Mouse (Mus musculus): ENCODE measurements around the gene Fam198b. TPM values are rescaled to one million over a fixed set of nuclear protein-coding genes. Genes with fewer than 3 reads are reported as not detected.

Gene Fam198b
- polyA plus RNA-seq (2016; fragmentation: Nextera tagmentation; extraction: Ambion mirVana): 61.4 and 61.8 TPM in 2 replicates

GRCm38 (mm10) chr3:79884305-79884704, at the start of gene Fam198b:
Fam198b (plus strand) TSS chr3:79884533.
- Histone ChIP-seq H3K4me3 (peak within 1 kb of the TSS; percentile 43), H3K36me3 (no peaks in the 10 kb centered on the region), H3K4me2 (peak within 1 kb of the TSS; percentile 65), H3K9me3 (replicated peaks) (no peaks in the 10 kb centered on the region), H3K9ac (peak within 1 kb of the TSS; percentile 73), H3K27me3 (replicated peaks) (no peaks in the 10 kb centered on the region), H3K27ac (ENCODE audit: poor library complexity, severe bottlenecking) (peak within 1 kb of the TSS; percentile 87), H3K4me1 (replicated peaks) (peaks cover 35% of the 10 kb centered on the region)
- 21% methylated on average over 5 of the region's 5 CpGs for WGBS
- no peak; the same call in 1 of the 2 replicates for ATAC-seq (ENCODE audit: insufficient number of reproducible peaks, low FRiP score)

DNA sequence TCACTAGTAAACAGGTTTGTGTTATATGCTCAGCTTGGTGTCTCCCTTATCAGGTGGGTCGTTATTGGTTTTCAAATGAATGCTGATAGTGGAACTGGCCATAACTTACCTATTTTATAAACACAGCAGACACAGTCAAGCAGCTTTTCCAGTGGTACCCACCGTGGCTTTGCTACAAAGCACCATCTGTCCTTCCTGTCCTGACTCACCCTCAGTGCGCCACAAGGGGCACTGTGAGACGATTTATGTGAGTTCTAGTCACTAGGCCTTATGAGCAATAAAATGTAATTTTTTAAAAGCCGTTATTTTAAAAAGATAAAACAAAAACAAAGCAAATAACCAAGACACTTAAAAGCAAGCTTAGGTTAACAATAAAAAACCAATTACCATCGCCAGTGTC, 45.6 kb upstream of the Fam198b start:
- no peak overlapping the region for H3K4me3 ChIP-seq
- WGBS: 61% methylated on average over 6 of the region's 6 CpGs
- no peak overlapping the region for H3K9ac ChIP-seq
- no peak overlapping the region for H3K4me2 ChIP-seq
- H3K36me3 ChIP-seq: peaks cover 33% of the 10 kb centered on the region
- H3K4me1 ChIP-seq (replicated peaks): peaks cover 5% of the 10 kb centered on the region; the same call in 1 of the 2 replicates
- no peaks in the 10 kb centered on the region for H3K27me3 ChIP-seq (replicated peaks)
- H3K27ac ChIP-seq (ENCODE audit: poor library complexity, severe bottlenecking): no peak overlapping the region
- no peaks in the 10 kb centered on the region for H3K9me3 ChIP-seq (replicated peaks)
- ATAC-seq (ENCODE audit: insufficient number of reproducible peaks, low FRiP score): no peak

DNA sequence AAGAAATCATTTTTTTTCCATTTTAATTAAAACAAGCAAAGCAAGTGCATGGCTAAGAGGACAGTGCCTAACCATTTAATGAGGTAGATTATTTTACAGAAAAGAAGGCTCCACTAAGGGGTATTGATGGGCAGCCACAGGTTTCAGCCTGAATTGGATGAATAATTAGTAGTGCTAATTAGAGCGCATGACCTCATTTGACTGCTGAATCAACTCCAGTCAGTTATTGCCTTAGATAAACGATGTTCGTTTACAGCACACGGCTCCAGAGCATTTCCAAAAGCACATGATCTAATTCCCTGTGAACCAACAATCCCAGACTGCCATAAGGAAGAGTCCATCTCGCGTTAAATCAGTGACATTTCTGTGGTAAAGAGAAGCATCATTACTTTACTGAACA, 42.9 kb upstream of the Fam198b start:
- Histone ChIP-seq H3K27ac (ENCODE audit: poor library complexity, severe bottlenecking) (no peak overlapping the region), H3K36me3 (peaks cover 19% of the 10 kb centered on the region), H3K4me3 (peak overlapping the region; percentile 71), H3K4me1 (replicated peaks) (peaks cover 5% of the 10 kb centered on the region; the same call in 1 of the 2 replicates), H3K4me2 (peak overlapping the region; percentile 73), H3K9ac (no peak overlapping the region), H3K9me3 (replicated peaks) (no peaks in the 10 kb centered on the region), H3K27me3 (replicated peaks) (no peaks in the 10 kb centered on the region)
- WGBS: 73% methylated on average over 6 of the region's 6 CpGs
- no peak for ATAC-seq (ENCODE audit: insufficient number of reproducible peaks, low FRiP score)

DNA sequence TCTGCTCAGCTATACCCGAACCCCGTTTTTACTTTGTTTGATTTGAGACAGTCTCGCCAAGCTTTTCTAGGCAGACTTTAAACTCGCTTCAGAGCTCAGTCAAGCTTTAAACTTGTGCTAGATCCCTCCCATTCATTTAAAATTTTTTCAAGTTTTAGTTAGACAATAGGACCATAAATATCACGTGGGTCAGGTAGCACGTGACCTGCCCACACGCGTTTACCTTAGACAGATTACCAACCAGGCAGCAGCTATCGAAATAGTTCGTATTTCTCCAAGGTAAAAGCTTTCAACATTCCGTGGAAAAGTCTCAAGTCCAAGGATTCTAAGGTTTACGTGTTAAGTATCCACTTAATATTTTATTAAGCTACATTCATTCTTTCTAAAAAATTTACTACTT, 42.2 kb upstream of the Fam198b start:
- H3K27ac ChIP-seq (ENCODE audit: poor library complexity, severe bottlenecking): peak overlapping the region; percentile 77
- H3K9ac ChIP-seq: peak overlapping the region; percentile 81; the same call in 1 of the 2 replicates
- peak overlapping the region; percentile 73 for H3K4me2 ChIP-seq
- H3K4me1 ChIP-seq (replicated peaks): peaks cover 5% of the 10 kb centered on the region; the same call in 1 of the 2 replicates
- WGBS: 9% methylated on average over 12 of the region's 12 CpGs
- H3K27me3 ChIP-seq (replicated peaks): no peaks in the 10 kb centered on the region
- peak; percentile 71; the same call in 1 of the 2 replicates for ATAC-seq (ENCODE audit: insufficient number of reproducible peaks, low FRiP score)
- no peaks in the 10 kb centered on the region for H3K9me3 ChIP-seq (replicated peaks)
- H3K36me3 ChIP-seq: peaks cover 13% of the 10 kb centered on the region
- peak overlapping the region; percentile 71 for H3K4me3 ChIP-seq

GRCm38 (mm10) chr3:79842616-79843016, 41.7 kb upstream of the Fam198b start:
- H3K4me2 ChIP-seq: peak overlapping the region; percentile 73
- H3K27me3 ChIP-seq (replicated peaks): no peaks in the 10 kb centered on the region
- ATAC-seq (ENCODE audit: insufficient number of reproducible peaks, low FRiP score): peak; percentile 81
- H3K9me3 ChIP-seq (replicated peaks): no peaks in the 10 kb centered on the region
- H3K27ac ChIP-seq (ENCODE audit: poor library complexity, severe bottlenecking): peak overlapping the region; percentile 77
- WGBS: 0% methylated on average over 19 of the region's 19 CpGs
- H3K9ac ChIP-seq: peak overlapping the region; percentile 81
- H3K4me1 ChIP-seq (replicated peaks): peaks cover 5% of the 10 kb centered on the region; the same call in 1 of the 2 replicates
- peak overlapping the region; percentile 71 for H3K4me3 ChIP-seq
- peaks cover 10% of the 10 kb centered on the region for H3K36me3 ChIP-seq

DNA sequence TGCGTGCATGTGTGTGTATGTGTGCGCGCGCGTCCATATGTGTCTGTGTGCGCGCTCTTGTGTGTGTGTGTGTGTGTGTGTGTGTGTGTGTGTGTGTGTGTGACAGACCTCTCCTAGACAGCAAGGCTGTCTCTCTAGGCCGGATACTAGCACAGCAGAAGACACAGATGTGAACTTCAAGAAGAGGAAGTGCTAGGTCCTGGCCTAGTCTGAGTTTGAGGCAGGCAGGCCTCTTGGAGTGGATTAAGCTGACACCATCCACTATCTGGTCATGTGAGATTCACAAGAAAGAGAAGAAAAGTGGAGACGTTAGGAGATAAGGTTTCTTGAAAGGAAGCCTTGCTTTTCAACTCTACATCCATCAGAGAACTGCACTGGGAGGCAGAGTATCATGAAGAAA, 40.3 kb upstream of the Fam198b start:
- H3K4me2 ChIP-seq: no peak overlapping the region
- no peaks in the 10 kb centered on the region for H3K27me3 ChIP-seq (replicated peaks)
- ATAC-seq (ENCODE audit: insufficient number of reproducible peaks, low FRiP score): no peak
- no peak overlapping the region for H3K9ac ChIP-seq
- WGBS: 77% methylated on average over 9 of the region's 9 CpGs
- peaks cover 5% of the 10 kb centered on the region; the same call in 1 of the 2 replicates for H3K4me1 ChIP-seq (replicated peaks)
- no peak overlapping the region for H3K4me3 ChIP-seq
- H3K27ac ChIP-seq (ENCODE audit: poor library complexity, severe bottlenecking): no peak overlapping the region
- H3K36me3 ChIP-seq: no peaks in the 10 kb centered on the region
- H3K9me3 ChIP-seq (replicated peaks): no peaks in the 10 kb centered on the region

- H3K4me2 ChIP-seq: no peak overlapping the region
- H3K4me1 ChIP-seq (replicated peaks): peaks cover 12% of the 10 kb centered on the region
- no peak overlapping the region for H3K9ac ChIP-seq
- H3K9me3 ChIP-seq (replicated peaks): no peaks in the 10 kb centered on the region
- no peak overlapping the region for H3K4me3 ChIP-seq
- WGBS: 78% methylated on average over 5 of the region's 5 CpGs
- no peak overlapping the region for H3K27ac ChIP-seq (ENCODE audit: poor library complexity, severe bottlenecking)
- no peaks in the 10 kb centered on the region for H3K27me3 ChIP-seq (replicated peaks)
- ATAC-seq (ENCODE audit: insufficient number of reproducible peaks, low FRiP score): no peak
- H3K36me3 ChIP-seq: no peaks in the 10 kb centered on the region
Observed at GRCm38 (mm10) chr3:79846633-79847032, 37.7 kb upstream of the Fam198b start.

- WGBS: 47% methylated on average over 4 of the region's 4 CpGs
- no peaks in the 10 kb centered on the region for H3K36me3 ChIP-seq
- H3K4me2 ChIP-seq: no peak overlapping the region
- H3K9me3 ChIP-seq (replicated peaks): no peaks in the 10 kb centered on the region
- H3K4me1 ChIP-seq (replicated peaks): peaks cover 22% of the 10 kb centered on the region
- no peak for ATAC-seq (ENCODE audit: insufficient number of reproducible peaks, low FRiP score)
- H3K4me3 ChIP-seq: no peak overlapping the region
- no peak overlapping the region for H3K27ac ChIP-seq (ENCODE audit: poor library complexity, severe bottlenecking)
- no peak overlapping the region for H3K9ac ChIP-seq
- no peaks in the 10 kb centered on the region for H3K27me3 ChIP-seq (replicated peaks)
Observed at GRCm38 (mm10) chr3:79848841-79849240, 35.5 kb upstream of the Fam198b start.

DNA sequence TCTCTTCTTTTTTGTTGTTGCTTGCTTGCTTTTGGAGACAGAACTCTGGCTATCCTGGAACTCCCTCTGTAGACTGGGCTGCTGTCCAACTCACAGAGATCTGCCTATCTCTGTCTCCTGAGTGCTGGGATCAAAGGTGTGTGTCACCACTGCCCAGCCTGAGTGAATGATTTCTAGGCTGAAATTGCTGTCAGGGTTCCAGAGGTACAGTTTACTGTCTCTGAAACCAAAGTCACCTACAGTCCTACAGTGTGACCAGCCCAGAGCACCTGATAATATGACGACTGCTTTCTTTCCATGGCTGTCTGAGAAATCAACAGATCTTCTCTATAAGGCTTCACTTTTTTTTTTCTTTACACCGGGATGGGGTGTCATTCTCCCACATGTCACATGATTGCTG, 34.7 kb upstream of the Fam198b start:
- Histone ChIP-seq H3K27ac (ENCODE audit: poor library complexity, severe bottlenecking) (no peak overlapping the region), H3K9ac (no peak overlapping the region), H3K36me3 (no peaks in the 10 kb centered on the region), H3K27me3 (replicated peaks) (no peaks in the 10 kb centered on the region), H3K9me3 (replicated peaks) (no peaks in the 10 kb centered on the region), H3K4me1 (replicated peaks) (peaks cover 22% of the 10 kb centered on the region), H3K4me3 (no peak overlapping the region), H3K4me2 (no peak overlapping the region)
- no peak; the same call in 1 of the 2 replicates for ATAC-seq (ENCODE audit: insufficient number of reproducible peaks, low FRiP score)
- WGBS: 39% methylated on average over 2 of the region's 2 CpGs

GRCm38 (mm10) chr3:79850656-79851055, 33.7 kb upstream of the Fam198b start:
- no peak for ATAC-seq (ENCODE audit: insufficient number of reproducible peaks, low FRiP score)
- WGBS: 41% methylated on average over 6 of the region's 6 CpGs
- H3K4me1 ChIP-seq (replicated peaks): peaks cover 22% of the 10 kb centered on the region
- no peak overlapping the region for H3K27ac ChIP-seq (ENCODE audit: poor library complexity, severe bottlenecking)
- H3K9ac ChIP-seq: no peak overlapping the region
- H3K27me3 ChIP-seq (replicated peaks): no peaks in the 10 kb centered on the region
- H3K4me2 ChIP-seq: no peak overlapping the region
- H3K9me3 ChIP-seq (replicated peaks): no peaks in the 10 kb centered on the region
- no peak overlapping the region for H3K4me3 ChIP-seq
- no peaks in the 10 kb centered on the region for H3K36me3 ChIP-seq

DNA sequence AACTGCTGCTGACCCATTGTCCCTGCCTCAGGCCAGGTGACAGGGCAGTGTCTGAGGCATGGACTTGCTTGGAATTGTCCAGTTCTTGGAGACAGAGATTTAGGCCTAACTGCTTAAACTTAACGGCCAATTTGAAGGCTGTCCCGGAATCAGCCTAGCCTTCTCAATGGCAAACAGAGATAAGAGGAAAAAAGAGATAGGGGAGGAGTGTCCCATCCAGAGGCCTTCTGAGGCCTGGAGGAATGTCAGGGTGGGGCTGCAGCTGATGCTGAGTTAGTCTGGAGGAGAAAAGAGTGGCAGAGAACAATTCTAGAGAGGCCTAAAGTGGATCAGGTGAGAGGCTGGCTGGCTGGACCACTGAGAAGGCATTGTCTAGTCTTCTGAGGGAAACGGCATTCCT, 32.2 kb upstream of the Fam198b start:
- 34% methylated on average over 3 of the region's 3 CpGs for WGBS
- H3K4me2 ChIP-seq: no peak overlapping the region
- no peak overlapping the region for H3K27ac ChIP-seq (ENCODE audit: poor library complexity, severe bottlenecking)
- no peaks in the 10 kb centered on the region for H3K36me3 ChIP-seq
- H3K27me3 ChIP-seq (replicated peaks): no peaks in the 10 kb centered on the region
- H3K4me1 ChIP-seq (replicated peaks): peaks cover 26% of the 10 kb centered on the region
- no peak overlapping the region for H3K9ac ChIP-seq
- no peaks in the 10 kb centered on the region for H3K9me3 ChIP-seq (replicated peaks)
- no peak overlapping the region for H3K4me3 ChIP-seq
- ATAC-seq (ENCODE audit: insufficient number of reproducible peaks, low FRiP score): no peak

GRCm38 (mm10) chr3:79852654-79853166, 31.6 kb upstream of the Fam198b start, which contains the start of gene Tmem144:
Tmem144 (minus strand) TSS chr3:79852773.
- Histone ChIP-seq H3K27me3 (replicated peaks) (no peaks in the 10 kb centered on the region), H3K4me1 (replicated peaks) (peaks cover 26% of the 10 kb centered on the region), H3K27ac (ENCODE audit: poor library complexity, severe bottlenecking) (no peak within 1 kb of the TSS), H3K4me2 (no peak within 1 kb of the TSS), H3K9ac (no peak within 1 kb of the TSS), H3K9me3 (replicated peaks) (no peaks in the 10 kb centered on the region), H3K36me3 (no peaks in the 10 kb centered on the region), H3K4me3 (no peak within 1 kb of the TSS)
- peak; percentile 54; the same call in 1 of the 2 replicates for ATAC-seq (ENCODE audit: insufficient number of reproducible peaks, low FRiP score)
- WGBS: 25% methylated on average over 8 of the region's 8 CpGs
